Mouse (Mus musculus): ENCODE results near the gene Ctsc.

The Ctsc gene

GRCm38 (mm10) chr7:88295989-88296388 is 18.1 kb downstream of the Ctsc start:
- no peak for DNase-seq (ENCODE audit: low read depth, low spot score)

- DNase-seq (ENCODE audit: low read depth, low spot score): no peak
Measured at GRCm38 (mm10) chr7:88296932-88297331, 19.0 kb downstream of the Ctsc start.

- DNase-seq (ENCODE audit: low read depth, low spot score): no peak
Measured at GRCm38 (mm10) chr7:88305750-88306149, 27.9 kb downstream of the Ctsc start.

- DNase-seq (ENCODE audit: low read depth, low spot score): no peak
Measured at GRCm38 (mm10) chr7:88306725-88307124, 28.8 kb downstream of the Ctsc start.

GRCm38 (mm10) chr7:88310398-88311180 is 32.7 kb downstream of the Ctsc start:
- DNase-seq (ENCODE audit: low read depth, low spot score): no peak

GRCm38 (mm10) chr7:88316408-88316807 is 38.5 kb downstream of the Ctsc start:
- no peak for DNase-seq (ENCODE audit: low read depth, low spot score)

- no peak for DNase-seq (ENCODE audit: low read depth, low spot score)
Measured at GRCm38 (mm10) chr7:88318474-88318873, 40.6 kb downstream of the Ctsc start.

GRCm38 (mm10) chr7:88318904-88319303 is 41.0 kb downstream of the Ctsc start:
- DNase-seq (ENCODE audit: low read depth, low spot score): no peak

- DNase-seq (ENCODE audit: low read depth, low spot score): no peak
Measured at GRCm38 (mm10) chr7:88319414-88320140, 41.7 kb downstream of the Ctsc start.

- DNase-seq (ENCODE audit: low read depth, low spot score): no peak
Measured at GRCm38 (mm10) chr7:88320628-88321336, 42.9 kb downstream of the Ctsc start.

- DNase-seq (ENCODE audit: low read depth, low spot score): no peak
Measured at GRCm38 (mm10) chr7:88322431-88322830, 44.5 kb downstream of the Ctsc start.

- DNase-seq (ENCODE audit: low read depth, low spot score): no peak
Measured at GRCm38 (mm10) chr7:88327495-88327894, 49.6 kb downstream of the Ctsc start.

GRCm38 (mm10) chr7:88343828-88344227 is 65.9 kb downstream of the Ctsc start:
- peak; percentile 19 for DNase-seq (ENCODE audit: low read depth, low spot score)

- DNase-seq (ENCODE audit: low read depth, low spot score): no peak
Measured at GRCm38 (mm10) chr7:88346035-88346434, 68.2 kb downstream of the Ctsc start.

GRCm38 (mm10) chr7:88356871-88357776 is 79.2 kb downstream of the Ctsc start:
- DNase-seq (ENCODE audit: low read depth, low spot score): peak; percentile 37

GRCm38 (mm10) chr7:88358042-88358878 is 80.4 kb downstream of the Ctsc start:
- DNase-seq (ENCODE audit: low read depth, low spot score): no peak

Measured in R1 (cell line).